Mouse (Mus musculus) embryonic facial prominence, embryonic 12.5 days (tissue): ENCODE measurements around the gene Ccdc93. TPM values are rescaled to one million over a fixed set of nuclear protein-coding genes. Genes with fewer than 3 reads are reported as not detected.

Source experiments
- ATAC-seq: fragments of 200-750 bp; cut with Nextera tagmentation; 2 replicates; pipeline ENCODE4 v1.8.0; 2017; ENCODE audit not compliant: insufficient number of reproducible peaks, insufficient read depth, low FRiP score, low TSS enrichment
- H3K27ac ChIP-seq: fragments of 300-500 bp; sonication (generic); 2 replicates; pipeline ENCODE4 v1.5.1; 2016; ENCODE audit warnings: mild to moderate bottlenecking
- H3K27me3 ChIP-seq: fragments of 300-500 bp; sonication (generic); 2 replicates; pipeline ENCODE4 v1.6.1; 2016; ENCODE audit warnings: mild to moderate bottlenecking, moderate library complexity
- H3K36me3 ChIP-seq: fragments of 300-500 bp; sonication (generic); 2 replicates; pipeline ENCODE4 v1.6.1; 2016; ENCODE audit warnings: mild to moderate bottlenecking
- H3K4me1 ChIP-seq: fragments of 300-500 bp; sonication (generic); 2 replicates; pipeline ENCODE4 v1.6.1; 2016
- H3K4me2 ChIP-seq: fragments of 300-500 bp; sonication (generic); replicated peaks from 2 replicates; pipeline ENCODE4 v1.6.1; 2016; ENCODE audit warnings: mild to moderate bottlenecking, moderate library complexity
- H3K4me3 ChIP-seq: fragments of 300-500 bp; sonication (generic); 2 replicates; pipeline ENCODE4 v1.5.1; 2016; ENCODE audit warnings: mild to moderate bottlenecking
- H3K9ac ChIP-seq: fragments of 300-500 bp; sonication (generic); 2 replicates; pipeline ENCODE4 v1.6.1; 2016; ENCODE audit warnings: mild to moderate bottlenecking, moderate library complexity
- H3K9me3 ChIP-seq: fragments of 300-500 bp; sonication (generic); 2 replicates; pipeline ENCODE4 v1.6.1; 2016; ENCODE audit warnings: mild to moderate bottlenecking, moderate library complexity
- WGBS: fragments of 180-500 bp; shearing (Covaris S2); methylation state at CpG from one replicate; pipeline ENCODE4 v1.1.7; 2016; 5-methylcytosine and 5-hydroxymethylcytosine counted together
- polyA plus RNA-seq: library from polyadenylated mRNA; unstranded; fragments of >200 nt; fragmentation: Nextera tagmentation; extraction: Ambion mirVana; gene quantifications from 2 replicates; pipeline ENCODE4 v1.2.1, GENCODE M21; 2016

Gene Ccdc93
- polyA plus RNA-seq, 1 experiment from 2014 or later, result 17.3 TPM

DNA sequence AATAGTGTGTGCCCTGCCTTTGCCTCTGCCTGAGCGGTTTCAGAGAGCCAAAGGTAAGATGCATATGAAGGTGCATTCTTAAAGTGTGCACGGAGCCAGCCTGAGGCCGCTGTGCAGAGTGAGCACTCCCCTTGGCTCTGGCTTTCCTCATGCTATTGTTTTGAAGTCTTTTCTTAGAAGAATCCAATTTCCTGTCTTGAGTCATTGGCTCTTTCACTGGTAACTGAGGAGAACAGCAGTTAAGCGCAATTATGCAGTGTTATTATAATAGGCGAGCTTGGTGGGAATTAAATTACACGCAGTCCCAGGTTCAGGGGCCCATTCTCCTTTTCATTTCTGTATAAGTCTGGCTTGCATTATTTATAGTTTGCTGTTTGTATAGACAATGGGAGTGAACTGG lies 21.6 kb downstream of the Ccdc93 start:
- WGBS, result 54% methylated on average over 6 of the region's 6 CpGs
- 0 out of 2 replicates have a peak, but pooled peaks have one; percentile 32 for ATAC-seq
- Histone ChIP-seq H3K9me3 (no peaks in the 10 kb centered on the region), H3K4me1 (peaks cover 7% of the 10 kb centered on the region), H3K9ac (no peak overlapping the region), H3K4me2 (no peak overlapping the region), H3K27ac (peak overlapping the region; percentile 46), H3K4me3 (no peak overlapping the region), H3K36me3 (peaks cover 26% of the 10 kb centered on the region), H3K27me3 (no peaks in the 10 kb centered on the region)

DNA sequence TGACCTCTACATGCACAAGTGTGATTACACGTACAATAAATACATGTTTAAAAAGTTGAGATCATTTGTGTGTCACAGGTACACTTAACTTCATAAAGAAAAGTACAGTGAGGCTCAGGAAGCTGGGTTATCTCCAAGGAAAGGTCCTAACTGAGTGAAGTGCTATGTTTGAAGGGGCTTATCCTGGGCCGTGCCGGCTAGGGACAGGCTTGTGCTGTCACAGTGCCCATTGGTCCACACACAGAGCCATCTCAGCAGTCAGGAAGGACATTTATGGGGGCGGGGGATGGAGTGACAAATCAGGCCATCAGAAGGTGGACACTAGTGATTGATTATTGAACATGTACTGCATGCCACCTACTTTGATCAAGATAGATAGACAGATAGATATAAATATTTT lies 22.2 kb downstream of the Ccdc93 start:
- no peak overlapping the region for H3K4me3 ChIP-seq
- WGBS, result 81% methylated on average over 4 of the region's 4 CpGs
- no peak overlapping the region for H3K9ac ChIP-seq
- peaks cover 26% of the 10 kb centered on the region for H3K36me3 ChIP-seq
- ATAC-seq, result no peak
- H3K4me2 ChIP-seq, result no peak overlapping the region
- H3K4me1 ChIP-seq, result peaks cover 7% of the 10 kb centered on the region
- H3K9me3 ChIP-seq, result no peaks in the 10 kb centered on the region
- no peak overlapping the region for H3K27ac ChIP-seq
- H3K27me3 ChIP-seq, result no peaks in the 10 kb centered on the region

DNA sequence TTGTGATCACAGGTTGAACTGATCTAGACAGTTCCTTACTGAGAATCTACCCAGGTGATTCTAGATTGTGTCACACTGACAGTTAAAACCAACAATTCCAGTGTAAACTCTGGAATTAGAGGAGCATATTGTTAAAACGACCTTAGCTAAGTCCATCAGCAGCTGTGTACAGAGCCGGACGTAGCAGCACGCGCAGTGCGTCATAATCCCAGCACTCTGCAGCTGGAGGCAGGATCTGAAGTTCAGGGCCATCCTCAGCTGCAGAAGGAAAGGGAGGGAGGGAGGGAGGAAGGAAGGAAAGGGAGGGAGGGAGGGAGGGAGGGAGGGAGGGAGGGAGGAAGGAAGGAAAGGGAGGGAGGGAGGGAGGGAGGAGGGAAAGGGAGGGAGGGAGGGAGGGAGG lies 24.1 kb downstream of the Ccdc93 start:
- 85% methylated on average over 6 of the region's 6 CpGs for WGBS
- Histone ChIP-seq H3K4me3 (no peak overlapping the region), H3K4me1 (peaks cover 7% of the 10 kb centered on the region), H3K4me2 (no peak overlapping the region), H3K27me3 (no peaks in the 10 kb centered on the region), H3K36me3 (peaks cover 14% of the 10 kb centered on the region), H3K9me3 (no peaks in the 10 kb centered on the region), H3K9ac (no peak overlapping the region), H3K27ac (no peak overlapping the region)
- ATAC-seq, result no peak

DNA sequence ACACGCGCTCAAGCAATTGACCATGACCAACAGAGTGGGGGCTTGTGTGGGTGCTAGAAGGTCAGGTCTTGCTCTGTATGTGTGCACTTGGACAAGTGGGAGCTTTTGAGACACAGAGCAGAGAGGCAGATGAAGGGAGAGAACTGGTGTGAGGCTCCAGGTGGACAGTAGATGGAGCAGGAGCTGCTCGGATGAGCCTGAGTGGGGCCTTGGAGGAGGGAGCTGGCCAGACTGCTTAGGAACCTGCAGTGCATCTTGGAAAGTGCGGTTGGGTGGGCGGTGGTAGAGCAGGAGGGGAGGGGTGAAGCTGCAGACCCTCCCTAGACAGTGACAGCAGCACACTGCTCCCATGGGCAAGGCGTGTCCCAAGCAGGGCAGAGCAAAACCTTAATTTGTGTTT lies 29.2 kb downstream of the Ccdc93 start:
- no peak overlapping the region for H3K27ac ChIP-seq
- peaks cover 26% of the 10 kb centered on the region for H3K36me3 ChIP-seq
- 0 out of 2 replicates have a peak, but pooled peaks have one; percentile 28 for ATAC-seq
- no peak overlapping the region for H3K4me3 ChIP-seq
- H3K9me3 ChIP-seq, result no peaks in the 10 kb centered on the region
- WGBS, result 65% methylated on average over 6 of the region's 6 CpGs
- H3K4me1 ChIP-seq, result no peaks in the 10 kb centered on the region
- H3K27me3 ChIP-seq, result no peaks in the 10 kb centered on the region
- H3K9ac ChIP-seq, result no peak overlapping the region
- H3K4me2 ChIP-seq, result no peak overlapping the region

DNA sequence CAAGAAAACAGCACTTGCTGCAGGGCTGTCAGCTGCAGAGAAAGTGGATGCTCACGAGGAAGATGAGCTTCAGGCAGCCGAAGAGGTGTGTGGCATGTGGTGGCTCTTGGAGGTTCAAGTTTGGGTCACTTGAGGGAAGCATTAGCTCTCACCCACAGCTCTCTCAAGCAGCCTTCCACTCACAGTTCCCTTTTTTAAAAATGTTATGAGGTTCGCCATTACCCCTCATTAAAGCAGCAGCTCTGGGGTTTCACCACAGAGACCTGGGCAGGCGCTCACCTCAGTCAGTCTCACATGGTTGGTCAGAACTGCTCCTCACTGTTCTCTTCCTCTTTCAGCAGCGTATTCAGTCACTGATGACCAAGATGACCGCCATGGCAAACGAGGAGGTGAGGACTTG lies 31.0 kb downstream of the Ccdc93 start:
- Histone ChIP-seq H3K4me2 (no peak overlapping the region), H3K27me3 (no peaks in the 10 kb centered on the region), H3K4me1 (no peaks in the 10 kb centered on the region), H3K9me3 (no peaks in the 10 kb centered on the region), H3K36me3 (peaks cover 22% of the 10 kb centered on the region), H3K9ac (no peak overlapping the region), H3K27ac (no peak overlapping the region), H3K4me3 (no peak overlapping the region)
- no peak for ATAC-seq
- 84% methylated on average over 7 of the region's 7 CpGs for WGBS

DNA sequence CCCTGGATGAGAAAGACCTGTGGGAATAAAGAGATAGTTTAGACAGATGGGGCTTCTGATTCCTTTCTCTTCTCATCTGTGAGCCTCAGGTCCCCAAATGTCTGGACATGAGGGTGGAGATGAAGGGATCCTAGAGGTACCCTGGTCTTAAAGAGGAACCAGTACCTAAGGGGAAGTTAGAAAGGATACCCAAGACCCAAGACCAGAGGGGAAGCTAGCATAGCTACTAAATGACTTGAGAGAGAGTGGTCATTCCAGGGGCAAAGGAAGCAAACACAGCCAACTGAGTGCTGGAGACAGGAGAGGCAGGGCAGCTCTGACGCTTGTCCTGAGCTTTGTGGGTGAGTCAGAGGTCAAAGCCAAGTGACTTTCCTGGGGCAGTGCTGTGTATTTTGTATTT lies 31.8 kb downstream of the Ccdc93 start:
- no peak overlapping the region for H3K27ac ChIP-seq
- no peaks in the 10 kb centered on the region for H3K27me3 ChIP-seq
- H3K36me3 ChIP-seq, result peaks cover 26% of the 10 kb centered on the region; the same call in 1 of the 2 replicates
- ATAC-seq, result no peak
- H3K9ac ChIP-seq, result no peak overlapping the region
- no peaks in the 10 kb centered on the region for H3K9me3 ChIP-seq
- WGBS, result 63% methylated on average over 1 of the region's 1 CpGs
- H3K4me3 ChIP-seq, result no peak overlapping the region
- H3K4me1 ChIP-seq, result no peaks in the 10 kb centered on the region
- H3K4me2 ChIP-seq, result no peak overlapping the region

DNA sequence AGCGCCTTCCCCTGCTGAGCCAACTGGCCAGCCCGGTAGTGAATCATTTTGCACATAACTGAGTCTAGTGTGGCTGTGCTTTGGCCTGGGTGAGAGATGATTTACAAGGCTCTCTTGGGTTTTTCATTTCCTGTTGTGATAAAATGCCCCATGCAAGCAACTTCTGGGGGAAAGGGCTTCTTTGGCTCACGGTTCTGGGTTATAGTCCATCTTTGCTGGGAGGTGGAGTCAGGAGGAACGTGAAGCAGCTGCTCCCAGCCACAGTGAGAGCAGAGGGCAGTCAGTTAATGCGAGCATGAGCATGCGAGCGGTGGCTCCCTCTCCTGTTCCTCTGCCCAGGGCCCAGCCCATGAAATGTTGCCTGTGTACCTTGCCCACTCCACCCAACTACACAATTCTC lies 33.0 kb downstream of the Ccdc93 start:
- WGBS, result 87% methylated on average over 7 of the region's 7 CpGs
- peaks cover 28% of the 10 kb centered on the region; the same call in 1 of the 2 replicates for H3K36me3 ChIP-seq
- H3K4me2 ChIP-seq, result no peak overlapping the region
- H3K9me3 ChIP-seq, result no peaks in the 10 kb centered on the region
- no peak overlapping the region for H3K9ac ChIP-seq
- no peaks in the 10 kb centered on the region for H3K27me3 ChIP-seq
- H3K27ac ChIP-seq, result no peak overlapping the region
- no peaks in the 10 kb centered on the region for H3K4me1 ChIP-seq
- H3K4me3 ChIP-seq, result no peak overlapping the region
- no peak for ATAC-seq

DNA sequence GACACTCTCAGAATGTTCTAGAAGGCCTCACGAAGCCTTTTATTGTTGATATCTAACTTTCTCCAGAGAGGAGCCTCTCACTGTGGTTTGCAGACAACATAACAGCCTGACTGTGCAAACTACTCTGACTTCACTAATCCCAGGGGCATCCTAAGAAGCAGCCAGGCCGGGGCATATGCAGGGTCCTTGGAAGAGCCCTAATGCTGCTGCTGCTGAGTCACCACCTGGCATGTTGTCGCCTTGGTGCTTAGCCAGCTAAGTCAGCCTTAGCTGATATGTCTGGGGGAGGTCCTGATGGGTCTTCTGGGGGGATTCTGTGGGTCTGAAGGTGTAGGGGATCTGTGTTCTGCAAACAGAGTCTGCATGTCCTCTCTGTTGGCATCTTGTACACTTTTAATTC lies 35.4 kb downstream of the Ccdc93 start:
- no peak for ATAC-seq
- Histone ChIP-seq H3K4me2 (no peak overlapping the region), H3K27ac (no peak overlapping the region), H3K4me1 (no peaks in the 10 kb centered on the region), H3K9me3 (no peaks in the 10 kb centered on the region), H3K27me3 (no peaks in the 10 kb centered on the region), H3K4me3 (no peak overlapping the region), H3K9ac (no peak overlapping the region), H3K36me3 (peaks cover 36% of the 10 kb centered on the region; the same call in 1 of the 2 replicates)
- WGBS, result 82% methylated on average over 3 of the region's 3 CpGs

DNA sequence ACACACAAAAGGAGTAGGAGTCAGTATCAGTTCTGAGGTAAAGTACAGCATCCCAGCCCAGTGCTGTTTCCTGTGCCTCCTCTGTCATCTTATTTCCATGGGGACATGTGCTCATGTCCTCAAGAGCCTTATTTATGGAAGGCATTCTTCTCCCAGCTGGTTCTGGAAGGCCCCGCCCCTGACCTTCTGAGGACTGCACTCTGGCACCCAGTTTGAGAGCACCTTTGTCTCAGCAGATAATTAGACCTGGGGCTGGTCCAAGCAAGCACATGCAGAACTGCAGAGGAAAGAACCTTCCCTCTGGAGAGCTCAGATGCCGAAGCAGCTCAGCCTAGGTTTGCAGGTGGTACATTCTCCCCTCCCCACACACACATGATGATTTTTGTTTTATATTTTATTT lies 37.4 kb downstream of the Ccdc93 start:
- whole genome bisulfite sequencing, result 79% methylated on average over 2 of the region's 2 CpGs

DNA sequence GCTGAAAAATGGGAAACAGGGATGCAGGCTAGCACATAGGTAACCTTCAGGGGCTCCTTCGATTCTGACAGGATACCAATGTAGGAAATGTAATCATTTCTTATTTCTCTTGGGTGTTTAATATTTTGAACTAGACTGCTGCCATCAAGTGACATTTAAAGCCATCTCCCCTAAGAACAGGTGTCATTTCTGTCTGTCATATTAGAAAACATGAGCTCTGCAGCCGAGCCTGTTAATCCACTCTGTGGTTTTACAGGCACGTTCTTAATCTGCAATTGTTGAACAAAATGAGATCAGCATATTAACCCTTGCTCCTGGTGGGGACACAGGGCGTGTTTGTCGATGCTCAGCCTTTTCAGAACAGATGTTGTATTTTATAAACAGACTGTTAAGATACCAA lies 40.7 kb downstream of the Ccdc93 start:
- Histone ChIP-seq H3K4me3 (no peak overlapping the region), H3K9ac (no peak overlapping the region), H3K4me1 (no peaks in the 10 kb centered on the region), H3K27me3 (no peaks in the 10 kb centered on the region), H3K4me2 (no peak overlapping the region), H3K9me3 (no peaks in the 10 kb centered on the region), H3K27ac (no peak overlapping the region), H3K36me3 (peaks cover 27% of the 10 kb centered on the region; the same call in 1 of the 2 replicates)
- 72% methylated on average over 5 of the region's 5 CpGs for WGBS
- ATAC-seq, result no peak

More for the DNA sequence above, 37.4 kb downstream of the Ccdc93 start:
- H3K27ac ChIP-seq, result no peak overlapping the region
- no peaks in the 10 kb centered on the region for H3K4me1 ChIP-seq
- H3K36me3 ChIP-seq, result peaks cover 26% of the 10 kb centered on the region; the same call in 1 of the 2 replicates
- no peaks in the 10 kb centered on the region for H3K27me3 ChIP-seq
- no peaks in the 10 kb centered on the region for H3K9me3 ChIP-seq
- no peak overlapping the region for H3K4me3 ChIP-seq
- H3K9ac ChIP-seq, result no peak overlapping the region
- no peak overlapping the region for H3K4me2 ChIP-seq
- no peak for ATAC-seq

DNA sequence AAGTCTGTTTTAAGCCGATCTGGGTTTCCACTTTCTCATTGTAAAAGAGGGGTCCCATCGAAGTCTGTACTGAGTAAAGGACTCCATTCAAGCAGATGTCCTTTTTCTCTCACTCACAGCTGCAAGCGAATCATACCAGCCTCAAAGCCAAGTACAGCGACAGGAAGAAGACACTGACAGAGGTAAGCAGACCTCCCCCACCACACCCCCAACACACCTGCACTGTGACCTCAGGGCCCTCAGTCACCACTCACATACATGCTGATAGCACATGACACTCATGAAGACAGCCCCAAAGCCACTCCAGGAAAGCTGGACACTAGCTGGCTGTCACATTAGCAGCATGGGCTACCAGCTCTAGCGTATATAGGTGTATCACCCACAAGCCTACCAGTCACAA lies 46.9 kb downstream of the Ccdc93 start:
- Histone ChIP-seq H3K36me3 (peaks cover 54% of the 10 kb centered on the region), H3K4me2 (no peak overlapping the region), H3K27me3 (no peaks in the 10 kb centered on the region), H3K4me1 (no peaks in the 10 kb centered on the region), H3K9ac (no peak overlapping the region), H3K9me3 (no peaks in the 10 kb centered on the region), H3K27ac (no peak overlapping the region), H3K4me3 (no peak overlapping the region)
- WGBS, result 97% methylated on average over 5 of the region's 5 CpGs
- no peak for ATAC-seq

DNA sequence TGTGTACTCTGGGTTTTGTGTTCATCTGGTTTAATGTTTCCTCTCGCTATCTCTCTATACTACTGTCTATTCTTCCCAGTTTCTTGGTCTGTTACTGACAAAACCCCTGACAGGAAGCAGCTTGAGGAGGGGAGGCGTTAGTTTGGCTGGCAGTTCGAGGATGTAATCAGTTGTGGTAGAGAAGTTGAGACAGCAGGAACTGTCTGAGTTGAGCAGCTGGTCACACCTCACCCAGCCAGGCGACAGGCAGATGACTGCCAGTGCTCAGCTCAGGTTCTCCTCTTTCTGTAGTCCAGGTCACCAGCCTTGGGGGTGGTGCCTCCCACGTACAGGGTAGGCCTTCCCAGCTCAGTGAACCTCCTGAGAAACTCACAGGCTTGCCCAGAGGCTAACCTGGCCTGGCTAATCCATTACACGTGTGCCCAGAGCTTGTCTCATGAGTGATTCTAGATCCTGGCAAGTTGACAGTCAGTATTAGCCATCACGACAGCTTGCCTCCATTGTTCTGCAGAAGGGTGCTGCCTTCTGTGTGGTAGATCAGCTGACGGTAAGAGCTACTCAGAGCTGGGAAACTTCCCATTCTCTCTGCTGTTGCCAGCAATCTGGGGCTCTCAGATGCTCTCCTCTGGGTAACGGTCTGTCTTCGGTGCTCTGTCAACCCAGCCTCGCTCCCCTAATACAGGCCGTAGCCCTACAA lies 47.6 kb downstream of the Ccdc93 start:
- Histone ChIP-seq H3K4me2 (no peak overlapping the region), H3K27me3 (no peaks in the 10 kb centered on the region), H3K9ac (no peak overlapping the region), H3K36me3 (peaks cover 61% of the 10 kb centered on the region), H3K27ac (no peak overlapping the region), H3K4me3 (no peak overlapping the region), H3K9me3 (no peaks in the 10 kb centered on the region), H3K4me1 (no peaks in the 10 kb centered on the region)
- 0 out of 2 replicates have a peak, but pooled peaks have one; percentile 4 for ATAC-seq
- WGBS, result 84% methylated on average over 12 of the region's 12 CpGs
